Mouse (Mus musculus) liver, embryonic 15.5 days (tissue): ENCODE measurements around the gene 4933428M09Rik. TPM values are rescaled to one million over a fixed set of nuclear protein-coding genes. Genes with fewer than 3 reads are reported as not detected.
"Not testable (repeated sequence)": the region's sequence is repeated elsewhere in the genome, so short reads cannot be mapped to it uniquely, and the experiment has no call there.

Experiments
- ATAC-seq: fragments of 200-750 bp; cut with Nextera tagmentation; 2 replicates; pipeline ENCODE4 v1.8.0; 2017; ENCODE audit warnings: moderate number of reproducible peaks, mild to moderate bottlenecking, moderate library complexity; ENCODE audit not compliant: insufficient read depth
- H3K27ac ChIP-seq: fragments of 300-500 bp; sonication (generic); replicated peaks from 2 replicates; pipeline ENCODE4 v1.5.1; 2015; ENCODE audit warnings: mild to moderate bottlenecking, inconsistent platforms
- H3K27me3 ChIP-seq: fragments of 300-500 bp; sonication (generic); 2 replicates; pipeline ENCODE4 v1.6.1; 2015; ENCODE audit warnings: mild to moderate bottlenecking, inconsistent platforms
- H3K36me3 ChIP-seq: fragments of 300-500 bp; sonication (generic); replicated peaks from 2 replicates; pipeline ENCODE4 v1.6.1; 2015; ENCODE audit warnings: moderate library complexity, mild to moderate bottlenecking, inconsistent platforms
- H3K4me1 ChIP-seq: fragments of 300-500 bp; sonication (generic); replicated peaks from 2 replicates; pipeline ENCODE4 v1.6.1; 2015; ENCODE audit warnings: inconsistent platforms
- H3K4me2 ChIP-seq: fragments of 300-500 bp; sonication (generic); 2 replicates; pipeline ENCODE4 v1.6.1; 2015; ENCODE audit warnings: moderate library complexity, mild to moderate bottlenecking, inconsistent platforms
- H3K4me3 ChIP-seq: fragments of 300-500 bp; sonication (generic); replicated peaks from 2 replicates; pipeline ENCODE4 v1.5.1; 2015; ENCODE audit warnings: mild to moderate bottlenecking, inconsistent platforms
- H3K9ac ChIP-seq: fragments of 300-500 bp; sonication (generic); 2 replicates; pipeline ENCODE4 v1.6.1; 2015; ENCODE audit warnings: moderate library complexity, mild to moderate bottlenecking, inconsistent platforms
- H3K9me3 ChIP-seq: fragments of 300-500 bp; sonication (generic); replicated peaks from 2 replicates; pipeline ENCODE4 v1.6.1; 2016; ENCODE audit warnings: inconsistent platforms
- WGBS: fragments of 180-500 bp; shearing (Covaris S2); methylation state at CpG from one replicate; pipeline ENCODE4 v1.1.7; 2015; ENCODE audit warnings: mixed read lengths; ENCODE audit not compliant: insufficient replicate concordance; 5-methylcytosine and 5-hydroxymethylcytosine counted together
- polyA plus RNA-seq: library from polyadenylated mRNA; unstranded; fragments of >200 nt; fragmentation: Nextera tagmentation; extraction: Ambion mirVana; gene quantifications from 2 replicates; pipeline ENCODE4 v1.2.1, GENCODE M21; 2015

4933428M09Rik gene
- not detected in 2 replicates for polyA plus RNA-seq

DNA sequence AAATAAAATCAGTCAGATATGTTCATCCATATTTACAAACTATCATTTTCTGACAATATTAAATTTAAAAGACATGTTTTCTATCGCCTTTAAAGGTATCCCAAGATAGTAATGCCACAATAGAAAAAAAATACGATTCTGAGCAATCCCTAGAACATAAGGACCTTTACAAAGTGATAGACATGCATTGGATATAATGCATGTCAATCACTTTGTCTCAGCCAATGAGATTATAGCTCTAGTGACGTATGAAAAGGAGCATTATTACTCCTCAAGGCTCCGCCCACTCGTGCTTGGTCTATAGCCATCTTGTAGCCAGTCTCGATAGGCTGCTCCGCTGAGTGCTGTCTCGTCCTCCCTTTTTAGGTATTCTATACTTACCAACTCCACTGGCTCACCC, at the start of gene 4933428M09Rik:
TSS of gene 4933428M09Rik (plus strand) at position 301 of the 400 bp plus-strand sequence.
- WGBS, result 63% methylated on average over 8 of the region's 8 CpGs

DNA sequence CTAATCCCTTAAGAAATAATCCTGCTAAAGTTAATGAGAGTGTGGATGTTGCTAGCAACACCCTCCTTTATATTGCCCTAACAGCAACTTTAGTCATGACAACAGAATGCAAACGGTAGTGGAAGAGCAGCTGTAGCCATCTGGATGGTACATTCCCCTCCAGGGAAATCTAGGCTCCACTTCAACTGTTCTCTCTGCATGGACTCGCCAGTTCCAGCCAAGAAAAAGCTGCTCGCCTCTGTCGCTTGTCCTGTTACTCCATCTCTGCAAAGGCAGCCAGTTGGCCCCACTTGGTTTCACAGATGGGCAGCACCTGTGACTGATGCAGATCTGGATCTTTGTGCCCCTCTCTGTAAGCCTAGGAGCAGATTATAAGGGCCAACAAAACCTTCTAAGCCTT, 45.0 kb upstream of the 4933428M09Rik start:
- H3K4me3 ChIP-seq, result no peak overlapping the region
- no peaks in the 10 kb centered on the region for H3K27me3 ChIP-seq
- H3K36me3 ChIP-seq, result no peaks in the 10 kb centered on the region
- H3K4me2 ChIP-seq, result no peak overlapping the region
- H3K4me1 ChIP-seq, result no peaks in the 10 kb centered on the region
- 51% methylated on average over 4 of the region's 4 CpGs for WGBS
- H3K27ac ChIP-seq, result no peak overlapping the region
- no peaks in the 10 kb centered on the region for H3K9me3 ChIP-seq
- no peak for ATAC-seq
- H3K9ac ChIP-seq, result no peak overlapping the region

More for the DNA sequence above, at the start of gene 4933428M09Rik:
- Histone ChIP-seq H3K36me3 (no peaks in the 10 kb centered on the region), H3K9me3 (no peaks in the 10 kb centered on the region), H3K27ac (no peak within 1 kb of the TSS), H3K4me2 (no peak within 1 kb of the TSS), H3K27me3 (no peaks in the 10 kb centered on the region), H3K4me3 (no peak within 1 kb of the TSS), H3K9ac (no peak within 1 kb of the TSS), H3K4me1 (no peaks in the 10 kb centered on the region)
- ATAC-seq, result no peak

DNA sequence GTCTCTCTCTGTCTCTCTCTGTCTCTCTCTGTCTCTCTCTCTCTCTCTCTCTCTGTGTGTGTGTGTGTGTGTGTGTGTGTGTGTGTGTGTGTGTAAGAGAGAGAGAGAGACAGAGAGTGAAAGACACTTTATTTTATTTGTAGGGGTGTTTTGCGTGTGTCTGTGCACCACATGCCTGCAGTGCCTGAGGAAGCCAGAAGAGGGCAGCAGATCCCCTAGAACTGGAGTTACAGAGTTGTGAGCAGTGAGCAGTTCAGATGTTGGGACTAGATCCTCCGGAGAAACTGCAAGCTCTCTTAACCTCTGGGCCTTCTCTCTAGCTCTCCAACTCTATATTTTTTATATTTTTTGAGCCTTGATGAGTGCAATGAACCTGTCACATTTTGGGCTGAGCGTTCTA, 12.5 kb downstream of the 4933428M09Rik start:
- not testable (repeated sequence) for ATAC-seq
- 58% methylated on average over 3 of the region's 3 CpGs for WGBS

DNA sequence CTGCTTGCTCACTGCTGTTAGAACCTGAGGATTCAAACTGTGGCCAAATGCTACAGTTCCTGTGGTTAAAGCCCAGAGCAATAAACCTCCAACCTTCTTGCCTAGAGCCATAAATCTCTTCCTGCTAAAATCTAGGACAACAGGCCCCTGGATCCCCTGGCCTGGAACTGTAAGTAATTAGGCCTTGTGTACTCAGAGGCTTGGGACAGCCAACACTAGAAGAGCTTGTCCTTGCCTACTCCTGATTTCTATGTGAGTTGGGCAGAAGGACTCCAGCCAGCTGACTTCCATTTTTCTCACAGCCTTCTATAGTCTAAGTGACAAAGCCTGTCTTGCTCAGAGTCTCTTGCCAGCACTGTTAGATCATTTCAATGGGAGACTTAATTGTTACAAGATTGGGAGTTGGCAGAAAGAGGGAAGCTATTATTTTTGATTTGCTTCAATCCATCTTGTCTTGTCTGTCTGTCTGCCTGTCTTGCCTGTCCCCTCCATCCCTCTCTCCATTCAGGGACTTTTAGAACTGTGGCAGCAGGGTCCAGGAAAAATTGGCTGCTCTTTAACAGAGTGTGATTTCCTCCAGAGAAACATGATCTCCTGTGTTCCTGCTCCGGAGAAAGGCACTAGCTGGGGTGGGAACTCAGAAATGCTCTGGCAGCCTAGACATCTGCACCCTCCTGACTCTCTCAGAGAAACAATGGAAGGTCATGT, 15.7 kb downstream of the 4933428M09Rik start:
- Histone ChIP-seq H3K4me3 (no peak overlapping the region), H3K27ac (no peak overlapping the region), H3K27me3 (no peaks in the 10 kb centered on the region), H3K4me1 (no peaks in the 10 kb centered on the region), H3K9me3 (no peaks in the 10 kb centered on the region), H3K36me3 (no peaks in the 10 kb centered on the region), H3K9ac (no peak overlapping the region), H3K4me2 (no peak overlapping the region)
- 24% methylated on average over 1 of the region's 1 CpGs for WGBS
- ATAC-seq, result no peak

More for the DNA sequence above, 12.5 kb downstream of the 4933428M09Rik start:
- H3K4me1 ChIP-seq, H3K27me3 ChIP-seq, H3K4me3 ChIP-seq, H3K36me3 ChIP-seq, H3K4me2 ChIP-seq, H3K9me3 ChIP-seq, H3K9ac ChIP-seq, H3K27ac ChIP-seq: not testable (repeated sequence)

DNA sequence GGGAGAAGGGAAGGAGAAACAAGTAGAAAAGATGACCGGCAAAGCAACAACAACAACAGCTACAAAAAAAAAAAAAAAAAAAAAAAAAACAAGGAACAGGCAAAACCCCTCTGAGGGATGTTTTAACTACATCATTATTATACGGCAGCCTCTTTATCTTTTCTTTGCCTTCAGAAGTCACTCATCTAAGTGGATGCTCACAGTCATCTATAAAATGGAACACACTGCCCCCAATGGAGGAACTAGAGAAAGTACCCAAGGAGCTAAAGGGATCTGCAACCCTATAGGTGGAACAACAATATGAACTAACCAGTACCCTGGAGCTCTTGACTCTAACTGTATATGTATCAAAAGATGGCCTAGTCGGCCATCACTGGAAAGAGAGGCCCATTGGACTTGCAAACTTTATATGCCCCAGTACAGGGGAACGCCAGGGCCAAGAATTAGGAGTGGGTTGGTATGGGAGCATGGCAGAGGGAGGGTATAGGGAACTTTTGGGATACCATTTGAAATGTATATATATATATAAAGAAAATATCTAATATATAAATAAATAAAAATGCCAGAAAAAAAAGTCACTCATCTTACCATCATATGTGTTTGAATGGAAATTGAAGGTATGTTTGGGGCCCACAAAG, 30.3 kb downstream of the 4933428M09Rik start:
- H3K4me2 ChIP-seq, H3K27ac ChIP-seq, H3K27me3 ChIP-seq, ATAC-seq, H3K4me3 ChIP-seq, H3K9ac ChIP-seq, H3K9me3 ChIP-seq, H3K36me3 ChIP-seq, H3K4me1 ChIP-seq: not testable (repeated sequence)
- 55% methylated on average over 4 of the region's 4 CpGs for WGBS

DNA sequence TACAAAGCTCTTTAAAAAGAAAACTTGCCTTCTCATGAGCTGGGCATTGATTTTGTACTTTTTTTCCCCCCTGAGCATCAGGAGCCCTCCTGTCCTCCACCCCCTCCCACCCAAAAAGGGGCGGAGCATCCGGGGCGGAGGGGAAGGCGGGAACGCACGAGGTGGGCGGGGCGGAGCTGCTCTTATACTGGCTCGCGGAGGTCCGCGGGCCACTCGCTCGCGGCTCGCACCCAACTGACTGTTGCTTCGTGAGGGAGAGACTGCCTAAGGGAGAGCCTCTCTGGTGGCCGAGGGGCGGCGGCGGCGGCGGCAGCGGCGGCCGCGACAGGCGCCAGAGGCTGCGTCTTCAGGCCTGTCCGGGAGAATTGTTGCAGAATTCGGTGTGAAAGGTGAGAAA, 30.8 kb downstream of the 4933428M09Rik start, which contains the start of gene Mum1l1:
TSS of gene Mum1l1 (plus strand) at position 214 of the 397 bp plus-strand sequence.
- Histone ChIP-seq H3K27me3 (no peaks in the 10 kb centered on the region), H3K4me2 (peak within 1 kb of the TSS; percentile 68), H3K9ac (no peak within 1 kb of the TSS), H3K4me1 (no peaks in the 10 kb centered on the region), H3K4me3 (peak within 1 kb of the TSS; percentile 47), H3K9me3 (no peaks in the 10 kb centered on the region), H3K27ac (no peak within 1 kb of the TSS), H3K36me3 (no peaks in the 10 kb centered on the region)
- ATAC-seq, result peak; percentile 81; the same call in 1 of the 2 replicates
- WGBS, result 21% methylated on average over 31 of the region's 31 CpGs

DNA sequence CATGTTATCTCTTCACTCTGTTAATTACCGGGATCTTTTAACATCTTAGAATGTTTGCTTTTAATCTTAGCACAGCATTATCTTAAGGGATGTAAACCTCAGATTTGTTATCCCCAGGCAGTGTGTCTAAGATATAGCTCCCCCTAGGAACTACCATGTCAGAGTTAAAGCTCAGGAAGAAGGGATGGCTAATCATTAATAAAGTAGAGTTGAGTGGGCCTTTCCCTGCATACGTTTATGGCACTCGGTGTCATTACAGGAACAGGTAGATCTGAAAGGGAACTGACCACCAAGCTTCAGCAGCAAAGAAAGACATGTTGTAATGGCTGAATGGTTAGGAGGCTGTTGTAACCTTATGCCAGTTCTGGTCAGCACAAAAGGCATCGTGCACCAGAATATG, 35.7 kb downstream of the 4933428M09Rik start:
- Histone ChIP-seq H3K9me3 (no peaks in the 10 kb centered on the region), H3K36me3 (no peaks in the 10 kb centered on the region), H3K4me3 (no peak overlapping the region), H3K9ac (no peak overlapping the region), H3K4me2 (no peak overlapping the region), H3K27ac (no peak overlapping the region), H3K4me1 (no peaks in the 10 kb centered on the region), H3K27me3 (no peaks in the 10 kb centered on the region; the same call in 1 of the 2 replicates)
- no peak for ATAC-seq
- WGBS, result 39% methylated on average over 4 of the region's 4 CpGs

DNA sequence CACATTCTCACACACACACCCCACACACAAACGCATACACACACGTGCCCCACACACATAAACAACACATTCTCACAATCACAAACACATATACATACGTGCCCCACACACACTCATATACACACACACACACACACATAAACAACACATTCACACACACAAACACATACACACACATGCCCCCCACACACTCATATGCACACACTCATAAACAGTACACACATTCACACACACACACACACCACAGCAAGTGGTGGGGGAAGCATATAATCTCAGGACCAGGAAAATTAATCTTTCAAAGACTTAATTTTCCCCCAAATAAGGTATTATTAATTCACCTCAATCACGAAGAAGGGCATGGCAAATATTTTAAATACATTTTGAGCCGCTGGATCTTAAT, 37.4 kb downstream of the 4933428M09Rik start:
- Histone ChIP-seq H3K9ac (no peak overlapping the region), H3K4me3 (no peak overlapping the region), H3K27ac (no peak overlapping the region), H3K9me3 (no peaks in the 10 kb centered on the region), H3K4me2 (no peak overlapping the region), H3K27me3 (no peaks in the 10 kb centered on the region; the same call in 1 of the 2 replicates), H3K4me1 (no peaks in the 10 kb centered on the region), H3K36me3 (no peaks in the 10 kb centered on the region)
- 63% methylated on average over 5 of the region's 5 CpGs for WGBS
- ATAC-seq, result no peak

DNA sequence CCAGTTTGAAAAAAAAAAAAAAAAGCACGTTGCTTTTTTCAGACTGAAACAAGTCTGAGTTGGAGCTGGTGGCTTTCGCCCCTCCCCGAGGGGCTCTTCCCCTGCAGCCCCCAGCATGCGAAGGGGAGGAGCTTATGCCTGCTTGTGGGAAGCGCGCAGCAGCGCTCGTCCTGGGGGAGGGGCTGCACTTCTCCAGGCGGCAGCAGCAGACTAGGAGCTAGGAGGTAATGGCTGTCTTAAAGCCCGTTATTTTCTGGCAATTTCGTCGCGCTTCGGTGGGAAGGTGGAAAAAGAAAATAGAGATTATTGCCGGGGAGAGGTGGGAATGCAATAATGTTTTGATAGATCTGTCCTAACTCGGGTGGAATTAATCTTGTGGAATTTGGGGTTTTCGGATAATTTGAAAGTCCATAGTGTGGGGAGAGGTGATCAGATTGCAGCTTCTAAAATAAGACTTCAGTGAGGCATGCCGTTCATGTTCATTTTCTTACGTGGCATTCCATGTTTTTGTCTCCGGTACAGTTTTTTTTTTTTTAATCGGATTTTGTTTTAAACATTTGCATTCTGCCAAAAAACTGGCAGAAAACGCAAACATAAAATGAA, 38.1 kb downstream of the 4933428M09Rik start:
- no peak for ATAC-seq
- Histone ChIP-seq H3K4me3 (peak overlapping the region; percentile 41), H3K4me1 (no peaks in the 10 kb centered on the region), H3K9ac (peak overlapping the region; percentile 18; the same call in 1 of the 2 replicates), H3K27ac (no peak overlapping the region), H3K4me2 (peak overlapping the region; percentile 52), H3K27me3 (no peaks in the 10 kb centered on the region; the same call in 1 of the 2 replicates), H3K36me3 (no peaks in the 10 kb centered on the region), H3K9me3 (no peaks in the 10 kb centered on the region)
- 12% methylated on average over 22 of the region's 22 CpGs for WGBS

DNA sequence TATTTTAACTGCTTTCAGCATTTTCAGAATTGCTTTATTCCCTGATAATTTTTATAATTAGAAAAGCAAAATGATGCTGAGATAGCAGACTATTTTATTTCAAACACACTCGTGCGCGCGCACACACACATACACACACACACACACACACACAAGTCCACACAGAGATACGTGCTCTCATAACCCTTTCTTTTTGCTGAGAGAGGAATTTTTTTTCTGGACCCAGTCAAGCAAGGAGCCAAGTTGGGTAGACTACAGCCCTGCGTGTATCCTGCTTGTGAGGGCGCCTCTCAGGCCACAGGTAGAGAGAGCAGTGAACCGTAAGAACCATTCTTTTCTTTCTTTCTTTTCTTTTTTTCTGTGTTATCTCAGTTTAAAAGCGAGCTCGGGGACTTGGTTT, 38.7 kb downstream of the 4933428M09Rik start:
- no peaks in the 10 kb centered on the region for H3K4me1 ChIP-seq
- 61% methylated on average over 10 of the region's 10 CpGs for WGBS
- no peaks in the 10 kb centered on the region for H3K36me3 ChIP-seq
- no peak for ATAC-seq
- peak overlapping the region; percentile 52 for H3K4me2 ChIP-seq
- H3K4me3 ChIP-seq, result no peak overlapping the region
- H3K9ac ChIP-seq, result no peak overlapping the region
- no peaks in the 10 kb centered on the region; the same call in 1 of the 2 replicates for H3K27me3 ChIP-seq
- no peaks in the 10 kb centered on the region for H3K9me3 ChIP-seq
- no peak overlapping the region for H3K27ac ChIP-seq

DNA sequence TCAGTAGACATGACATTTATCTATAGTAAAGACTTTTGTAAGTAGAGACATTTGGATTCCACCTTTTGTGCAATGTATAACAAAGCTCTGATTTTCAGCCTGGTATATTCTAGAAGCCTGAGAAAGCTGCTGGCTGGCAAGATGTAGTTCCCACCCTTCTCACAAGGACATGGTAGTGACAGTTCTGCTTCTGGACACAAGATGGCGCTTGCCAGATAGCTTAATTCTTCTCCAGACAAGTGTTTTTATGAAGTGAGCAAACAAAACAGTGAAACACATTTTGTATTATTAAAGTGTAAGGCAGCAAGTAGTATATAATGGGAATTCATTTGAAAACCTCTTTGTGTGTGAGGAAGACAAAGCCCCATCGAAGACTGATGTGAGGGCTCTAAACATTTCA, 40.0 kb downstream of the 4933428M09Rik start:
- Histone ChIP-seq H3K9ac (no peak overlapping the region), H3K9me3 (no peaks in the 10 kb centered on the region), H3K27ac (no peak overlapping the region), H3K36me3 (no peaks in the 10 kb centered on the region), H3K27me3 (no peaks in the 10 kb centered on the region; the same call in 1 of the 2 replicates), H3K4me1 (no peaks in the 10 kb centered on the region), H3K4me3 (no peak overlapping the region), H3K4me2 (no peak overlapping the region)
- 12% methylated on average over 2 of the region's 2 CpGs for WGBS
- ATAC-seq, result no peak
